Mouse (Mus musculus): ENCODE measurements at regions not wholly inside any gene's neighbourhood (a gene's known extent, or its start where the extent isn't known, plus 50 kb on each side); places are given as distances from the start of the nearest gene placed in this dataset.

DNA sequence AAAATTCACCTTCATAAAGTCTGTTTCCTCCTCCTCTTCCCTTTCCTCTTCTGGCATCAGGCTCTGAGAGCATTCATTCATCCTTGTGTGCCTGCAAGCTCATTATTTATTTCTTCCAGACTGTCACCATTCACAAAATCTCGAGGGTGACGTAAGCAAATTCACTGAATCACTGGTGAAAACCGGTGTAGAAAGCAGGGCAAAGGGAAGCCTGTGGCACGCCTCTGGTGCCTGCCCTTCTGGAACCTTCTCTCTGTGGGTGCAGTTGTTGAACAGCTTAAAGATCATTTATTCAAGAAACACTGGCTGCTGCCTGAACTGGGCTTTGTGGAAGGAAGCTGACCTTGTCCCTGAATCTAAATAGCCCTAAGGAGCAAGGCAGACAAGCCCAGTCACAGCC is 177.0 kb downstream of the Slc38a4 start:
- DNase-seq, result peak; percentile 19

DNA sequence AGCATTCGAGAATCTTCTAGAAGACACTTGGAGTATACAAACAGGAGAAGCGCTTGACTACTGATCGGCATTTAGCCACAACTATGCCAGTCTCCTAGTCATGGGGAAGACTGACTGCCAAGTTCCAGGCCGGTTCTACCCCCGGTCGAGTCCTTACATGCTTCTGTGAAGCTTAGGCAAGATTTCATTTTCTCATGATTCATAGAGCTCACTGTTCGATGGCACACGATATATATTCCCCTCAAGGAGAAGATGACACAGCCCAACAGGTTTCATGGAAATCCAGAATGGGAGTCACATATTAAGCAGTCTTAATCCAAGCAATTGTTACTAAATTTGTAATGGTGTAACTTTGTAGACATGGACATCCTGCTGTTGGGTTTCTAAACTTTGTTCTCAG is 177.8 kb downstream of the Slc38a4 start:
- DNase-seq, result no peak

DNA sequence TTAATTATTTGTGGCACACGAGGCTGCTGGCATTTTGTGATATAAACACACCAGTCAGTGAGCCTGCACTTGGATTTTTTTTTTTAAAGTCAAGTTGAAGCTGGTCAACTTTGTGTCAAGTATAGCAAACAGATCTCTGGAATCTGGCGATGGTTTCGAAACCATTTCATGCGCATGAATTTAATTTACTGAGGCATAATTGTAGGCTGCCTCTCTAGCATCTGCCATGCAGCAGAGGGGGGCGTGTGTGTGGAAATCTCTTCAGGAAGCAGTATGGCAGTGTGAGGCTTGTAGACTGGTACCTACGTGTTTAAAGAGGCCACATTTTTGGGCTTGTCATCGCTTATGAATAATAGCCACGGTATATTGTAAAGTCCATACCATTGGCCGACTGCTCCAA is 177.7 kb upstream of the Slc38a2 start:
- DNase-seq, result peak; percentile 33

DNA sequence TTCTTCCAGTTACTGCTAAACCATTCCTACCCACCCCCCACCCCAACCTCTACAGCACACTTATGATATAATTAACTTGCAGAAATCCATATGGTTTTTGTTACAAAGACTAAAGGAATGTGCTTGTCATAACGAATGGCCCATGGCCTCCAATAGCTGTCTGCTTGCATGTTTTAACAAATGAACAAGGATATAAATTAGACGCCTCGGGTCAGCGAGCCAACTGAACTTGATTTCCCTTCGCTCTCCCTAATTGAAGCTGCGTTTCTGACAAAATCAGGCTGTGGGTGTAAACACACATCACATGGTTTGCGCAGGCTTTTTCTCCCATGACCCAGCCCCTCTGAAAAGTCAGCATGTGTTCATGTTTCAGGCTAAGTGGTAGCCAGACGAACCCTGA is 174.6 kb upstream of the Slc38a2 start:
- peak; percentile 41 for DNase-seq

DNA sequence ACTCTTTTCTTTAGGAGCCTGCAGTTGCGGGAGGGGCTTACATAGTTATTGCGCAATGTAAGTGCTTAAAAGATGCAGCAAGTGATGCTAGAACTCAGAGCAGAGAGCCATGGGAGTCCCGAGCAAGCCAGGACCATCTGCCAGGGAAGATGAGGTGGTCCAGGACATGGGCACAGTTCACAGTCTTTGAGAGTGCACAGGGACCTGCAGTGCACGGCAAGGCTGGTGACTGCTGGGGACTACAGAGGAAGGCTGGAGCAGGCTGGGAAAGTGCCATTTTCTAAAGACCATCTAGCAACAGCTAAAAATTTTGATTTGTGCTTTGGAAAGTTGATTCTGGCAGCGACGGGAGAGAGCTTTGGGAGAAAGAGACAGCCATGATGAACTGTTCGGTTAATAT is 174.0 kb upstream of the Slc38a2 start:
- no peak for DNase-seq

DNA sequence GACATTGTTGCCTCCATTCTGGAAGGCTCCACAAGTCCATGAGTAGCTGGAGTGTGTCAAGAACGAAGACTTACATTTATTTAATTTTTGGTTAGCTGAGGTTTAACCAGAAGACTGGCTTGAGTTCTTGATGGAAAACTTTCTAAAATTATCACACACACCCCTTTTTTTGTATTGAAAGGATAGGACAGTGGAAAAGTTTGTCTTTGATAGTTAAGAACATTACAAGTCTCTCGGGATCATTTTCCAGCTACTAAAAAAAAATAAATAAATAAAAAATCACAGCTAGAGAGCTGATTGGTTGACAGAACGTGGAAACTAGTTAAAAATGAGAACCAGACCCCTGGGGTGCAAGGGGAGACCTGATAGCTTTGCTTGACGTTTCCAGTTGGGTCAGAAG is 173.6 kb upstream of the Slc38a2 start:
- no peak for DNase-seq

DNA sequence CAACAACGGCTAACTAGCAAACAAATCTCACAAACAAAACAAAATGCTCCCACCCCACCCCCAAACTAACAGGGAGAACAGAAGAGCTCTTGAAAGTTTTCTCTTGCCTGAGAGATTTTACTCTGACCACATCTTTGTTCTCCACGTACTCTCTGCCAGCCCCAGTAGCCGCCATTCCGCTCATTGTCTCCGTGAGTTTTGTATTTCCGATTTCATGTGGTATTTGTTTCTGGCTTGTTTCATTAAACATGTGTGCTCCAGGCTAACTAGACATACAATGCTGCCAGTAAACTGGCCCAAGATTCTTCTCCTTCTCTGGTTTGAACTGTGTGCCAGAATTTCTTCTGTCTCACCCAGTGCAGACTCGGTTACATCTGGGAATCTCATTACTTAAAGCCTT is 168.2 kb upstream of the Slc38a2 start:
- DNase-seq, result no peak

DNA sequence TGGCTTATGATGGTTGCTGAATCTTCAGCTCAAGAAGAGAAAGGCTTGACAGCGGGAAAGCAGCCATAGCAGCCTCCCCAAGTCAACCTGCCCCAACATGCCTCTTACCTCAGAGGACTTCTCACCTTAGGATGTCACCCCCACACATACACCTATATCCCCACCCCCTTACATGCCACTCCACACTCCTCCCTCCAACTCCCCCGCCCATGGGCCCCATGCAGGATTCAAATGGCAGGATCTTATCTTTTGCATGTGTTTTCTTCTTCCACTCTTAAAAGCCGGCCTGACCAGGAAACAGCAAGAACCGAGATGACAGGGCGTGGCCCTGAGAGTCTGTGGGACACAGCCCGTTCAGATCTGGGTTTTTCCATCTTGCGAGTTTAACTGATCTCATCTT is 166.4 kb upstream of the Slc38a2 start:
- DNase-seq, result no peak

DNA sequence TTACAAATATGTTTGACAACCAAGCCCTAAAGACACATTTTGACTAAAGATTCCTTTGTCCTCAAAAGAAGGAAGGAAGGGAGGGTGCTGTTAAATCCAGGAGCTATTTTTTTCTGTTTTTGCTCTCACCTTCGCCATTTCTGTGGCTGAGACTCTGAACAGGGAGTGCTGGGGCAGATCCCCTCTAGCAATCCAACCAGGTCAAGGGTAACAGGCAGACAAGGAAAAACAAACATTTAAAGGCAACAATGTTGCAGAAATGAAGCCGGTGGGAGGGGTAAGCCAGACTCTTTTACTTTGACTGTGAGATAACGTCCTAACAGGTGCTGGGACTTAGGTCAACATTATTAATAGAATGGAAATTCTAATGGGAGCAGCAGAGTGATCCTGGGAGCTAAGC is 158.2 kb upstream of the Slc38a2 start:
- DNase-seq, result no peak

DNA sequence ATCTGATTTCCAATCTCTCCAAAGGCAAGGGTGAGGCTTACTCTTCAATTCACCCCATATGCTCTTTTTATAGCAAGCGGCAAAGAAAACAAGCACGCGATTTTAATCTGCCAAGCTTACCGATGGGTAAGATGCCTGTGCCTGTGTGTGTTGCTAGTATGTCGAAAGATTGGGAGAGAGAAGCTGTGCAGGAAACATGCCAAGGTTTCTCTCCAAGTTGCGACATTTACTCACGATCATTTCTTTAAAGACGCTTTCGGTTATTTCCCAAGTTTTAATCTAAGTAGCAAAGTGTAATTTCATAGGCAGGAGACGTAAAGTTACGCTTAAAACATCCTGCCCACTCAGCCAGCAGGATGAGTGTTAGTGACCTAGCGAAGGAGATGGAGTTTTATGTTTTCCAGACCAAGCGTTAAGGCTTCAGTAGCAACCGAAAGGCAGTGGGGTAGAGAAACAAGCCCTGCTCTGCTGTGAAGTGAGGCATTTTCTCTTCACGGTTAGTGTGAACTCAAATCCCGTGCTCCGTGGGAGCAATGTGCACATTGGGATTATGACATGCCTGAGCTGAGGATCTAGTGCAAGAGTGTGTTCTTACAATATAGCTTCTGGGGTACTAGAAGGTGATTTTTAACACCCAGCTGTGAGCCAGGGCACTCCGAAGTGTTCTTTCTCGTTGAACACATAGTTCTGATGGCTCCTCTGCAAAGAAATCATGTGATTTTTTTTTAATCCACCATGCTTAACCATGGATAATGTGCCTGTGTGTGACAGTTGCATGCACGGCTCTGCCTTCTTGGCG is 152.6 kb upstream of the Slc38a2 start:
- no peak for DNase-seq

DNA sequence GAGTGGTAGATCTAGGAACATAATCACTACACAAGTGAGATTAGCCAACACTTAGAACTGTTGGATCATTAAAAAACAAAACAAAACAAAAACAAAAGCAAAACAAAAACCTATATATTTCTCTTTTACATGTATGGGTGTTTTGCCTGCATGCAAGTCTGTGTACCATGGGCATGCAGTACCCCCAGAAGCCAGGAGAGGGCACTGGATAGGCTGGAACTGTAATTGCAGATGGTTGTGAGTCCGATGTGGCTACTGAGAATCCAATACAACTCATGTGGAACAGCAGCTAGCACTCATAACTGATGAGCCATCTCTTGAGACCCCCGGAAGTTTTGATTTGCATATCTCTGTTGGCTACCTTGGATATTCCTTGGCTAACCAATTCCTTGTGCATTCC is 148.6 kb upstream of the Slc38a2 start:
- peak; percentile 26 for DNase-seq

DNA sequence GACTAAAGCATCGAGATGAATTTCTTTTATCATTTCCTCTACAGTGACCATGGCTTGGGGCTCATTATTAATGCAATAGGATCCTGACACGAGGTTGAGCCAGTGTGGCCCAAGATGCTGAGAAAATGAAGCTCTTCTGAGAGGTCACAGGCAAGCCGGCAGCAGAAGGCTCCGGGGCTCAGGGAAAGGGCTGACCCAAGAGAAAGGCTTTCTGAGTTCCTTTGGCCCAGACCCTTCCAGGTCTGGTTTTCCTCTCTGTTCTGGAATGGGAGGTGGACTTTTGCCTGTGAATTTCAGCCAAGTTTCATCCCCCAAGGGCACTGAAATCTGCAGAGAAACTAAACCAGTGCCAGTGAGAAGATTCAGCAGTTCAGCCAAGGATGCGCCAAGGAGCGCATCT is 145.7 kb upstream of the Slc38a2 start:
- DNase-seq, result no peak

DNA sequence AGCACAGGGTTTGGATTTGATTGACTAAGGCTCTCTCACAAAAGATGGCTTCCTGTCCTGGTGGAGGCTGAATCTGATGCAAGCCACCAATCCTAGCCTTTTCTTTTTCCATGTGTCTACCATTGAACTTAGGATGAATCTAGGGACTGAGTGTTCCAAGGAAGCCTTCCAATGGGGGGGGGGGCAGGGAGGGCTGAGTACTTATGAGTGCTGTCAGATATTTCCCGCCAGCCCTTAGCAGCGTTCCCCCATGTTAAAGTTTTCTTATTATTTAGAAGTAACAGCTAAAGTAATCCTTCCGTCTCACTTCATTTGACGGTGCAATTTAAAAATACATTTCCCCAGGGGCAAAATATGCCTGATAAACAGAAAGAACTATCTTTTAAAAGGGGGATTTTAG is 144.8 kb upstream of the Slc38a2 start:
- DNase-seq, result no peak

DNA sequence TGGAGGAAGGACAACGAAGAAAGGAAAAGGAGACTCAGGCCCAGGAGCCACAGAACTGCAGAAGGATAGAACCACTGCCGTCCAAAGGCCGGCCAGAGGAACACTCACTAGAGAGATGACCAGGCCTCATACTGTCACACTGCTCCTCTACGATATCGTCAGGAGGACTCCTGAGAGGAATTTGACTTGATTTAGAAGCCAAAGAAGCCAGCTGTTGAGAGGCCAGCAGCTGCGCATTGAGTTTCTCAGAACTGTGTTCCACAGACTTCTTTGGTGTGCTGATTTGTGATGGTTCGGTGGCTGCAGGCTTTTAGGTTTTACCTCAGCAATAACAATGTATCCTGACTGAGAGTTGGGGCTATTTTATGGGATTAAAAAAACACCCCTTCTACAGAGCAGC is 144.1 kb upstream of the Slc38a2 start:
- no peak for DNase-seq

DNA sequence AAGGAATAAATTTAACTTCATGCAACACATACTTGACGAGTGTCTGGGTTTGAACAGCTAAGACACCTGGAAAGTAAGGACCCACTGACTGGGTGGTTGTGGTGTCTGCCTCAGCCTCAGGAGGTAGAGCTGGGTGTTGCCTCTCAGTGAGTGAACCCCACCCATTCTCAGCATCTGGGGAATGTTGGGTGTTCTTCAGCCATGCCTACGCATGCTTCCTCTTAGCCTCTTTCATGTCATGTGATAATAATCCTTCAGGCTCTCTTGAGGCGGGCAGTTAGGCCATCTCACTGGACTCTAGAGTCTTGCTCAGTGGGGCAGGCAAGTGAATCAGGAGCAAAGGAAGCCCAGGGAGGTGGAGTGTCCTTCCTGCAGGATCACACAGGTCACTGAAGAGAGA is 143.4 kb upstream of the Slc38a2 start:
- DNase-seq, result no peak

DNA sequence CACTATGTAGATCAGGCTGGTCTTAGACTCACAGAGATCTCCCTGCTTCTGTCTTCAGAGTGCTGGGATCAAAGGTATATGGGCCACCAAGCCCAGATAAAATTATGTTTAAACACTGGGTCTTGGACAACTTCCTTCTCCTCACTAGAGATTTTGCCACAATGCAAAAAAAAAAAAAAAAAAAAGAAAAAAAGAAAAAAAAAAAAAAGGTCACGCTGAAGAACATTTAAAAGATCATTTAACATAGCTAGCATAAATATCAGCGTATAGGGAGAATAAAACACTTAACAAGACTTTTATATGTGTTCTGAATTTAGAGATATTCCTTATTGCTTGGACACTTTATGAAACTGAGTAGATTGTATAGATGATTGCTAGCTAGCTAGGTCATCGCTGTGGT is 137.1 kb upstream of the Slc38a2 start:
- DNase-seq, result no peak

DNA sequence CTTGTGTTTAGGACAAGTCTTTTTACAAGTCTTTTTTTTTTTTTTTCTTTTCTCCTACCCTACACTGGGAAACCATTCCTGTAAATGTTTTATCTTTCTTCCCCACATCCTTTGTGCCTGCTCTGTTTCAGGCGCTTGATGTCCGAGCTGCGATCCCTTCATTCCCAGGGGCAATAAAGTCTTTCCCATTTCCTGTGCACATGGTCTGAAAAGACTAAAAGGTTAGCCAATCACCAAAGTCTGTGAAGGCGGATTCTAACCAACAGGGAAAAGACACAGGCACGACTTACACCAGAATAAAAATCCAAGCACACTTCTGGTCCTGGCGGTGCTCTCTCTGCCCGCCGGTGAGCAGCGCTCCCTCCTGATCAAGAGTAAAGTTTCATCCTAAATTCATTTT is 135.3 kb upstream of the Slc38a2 start:
- DNase-seq, result no peak

DNA sequence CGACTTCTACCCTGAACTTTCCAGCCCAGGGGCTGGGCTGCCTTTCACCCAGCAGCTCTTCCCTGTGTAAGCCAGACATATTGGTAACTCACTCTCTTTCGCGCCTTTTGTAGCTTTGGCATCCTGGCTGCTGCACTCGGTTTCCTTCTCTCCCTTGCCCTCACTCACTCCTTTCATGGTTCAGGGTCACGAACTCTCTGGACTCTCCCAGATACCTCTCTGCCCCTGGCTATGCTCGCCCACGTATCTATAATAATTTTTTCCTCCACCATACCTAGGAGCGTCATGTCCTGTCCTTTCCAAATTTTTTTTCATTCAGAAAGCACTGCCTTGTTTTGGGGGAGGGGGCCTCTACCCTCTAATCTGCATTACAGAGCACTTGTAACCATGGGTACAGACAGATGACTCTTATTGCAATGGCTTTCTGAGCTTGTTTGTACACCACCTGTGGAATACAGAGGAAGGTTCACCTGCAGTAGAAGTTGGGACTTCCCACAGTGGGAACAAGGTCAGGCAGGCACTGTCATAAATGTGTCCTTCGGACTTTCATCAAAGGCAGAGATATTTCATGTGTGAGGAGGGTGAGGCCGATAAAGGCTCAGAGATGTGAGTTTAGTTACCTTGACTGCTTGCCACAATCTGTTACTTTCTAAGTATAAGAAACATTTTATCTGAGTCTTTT is 134.8 kb upstream of the Slc38a2 start:
- no peak for DNase-seq

DNA sequence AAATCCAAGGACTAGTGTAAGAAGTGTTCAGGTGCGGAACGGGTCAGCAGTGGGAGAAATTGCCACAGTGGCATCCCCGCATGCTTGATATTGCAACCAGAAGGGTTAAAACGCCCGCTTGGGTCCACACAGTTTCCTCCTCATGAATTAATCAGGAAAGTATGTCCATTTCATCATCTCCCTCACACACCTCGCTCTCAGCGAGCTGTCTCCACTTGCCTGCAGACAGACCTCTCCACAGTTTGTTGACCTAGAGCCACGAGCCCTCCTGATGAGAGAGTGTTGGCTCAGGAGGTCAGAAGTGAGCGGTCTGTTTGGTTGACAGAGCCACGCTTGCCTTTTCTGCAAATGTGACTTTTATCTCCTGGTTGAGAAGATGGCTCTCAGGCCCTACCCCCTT is 132.9 kb upstream of the Slc38a2 start:
- DNase-seq, result no peak

DNA sequence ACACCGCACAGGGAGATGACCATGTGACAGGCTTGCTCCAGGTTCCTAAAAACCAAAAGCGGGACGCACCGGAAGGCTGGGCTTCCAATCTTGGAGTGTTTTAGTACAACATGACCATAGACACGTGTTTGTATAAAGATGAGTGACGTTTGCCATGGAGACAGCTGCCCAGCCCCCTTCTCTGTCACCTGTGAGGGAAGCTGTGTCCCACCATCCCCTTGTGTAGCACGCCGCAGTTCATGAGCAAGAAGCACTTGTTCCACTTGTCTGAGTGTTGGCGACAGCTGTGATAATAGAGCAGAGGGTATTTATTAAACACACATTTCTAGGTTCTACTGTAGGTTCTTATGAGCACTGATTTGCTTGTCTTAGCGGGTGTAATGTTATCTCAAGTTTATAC is 131.7 kb upstream of the Slc38a2 start:
- DNase-seq, result no peak

DNA sequence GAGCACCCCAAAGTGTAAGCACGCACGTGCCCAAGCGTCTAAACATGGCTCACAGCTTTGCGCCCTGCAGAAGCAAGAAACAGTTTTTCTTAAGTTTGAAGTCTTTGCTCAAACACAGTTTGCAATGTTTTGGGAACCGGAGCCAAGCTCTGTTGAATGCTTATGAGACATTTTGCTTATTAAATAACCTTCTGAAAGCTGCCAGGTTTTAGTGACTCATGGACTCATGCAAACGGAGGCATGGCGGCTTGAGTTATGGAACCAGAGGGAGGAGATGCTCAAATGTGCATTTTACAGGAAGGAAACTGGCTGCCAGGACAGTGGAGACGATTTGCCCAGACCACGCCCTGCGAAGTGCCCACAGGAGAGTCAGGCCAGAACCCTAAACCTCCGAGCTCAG is 131.0 kb upstream of the Slc38a2 start:
- no peak for DNase-seq

DNA sequence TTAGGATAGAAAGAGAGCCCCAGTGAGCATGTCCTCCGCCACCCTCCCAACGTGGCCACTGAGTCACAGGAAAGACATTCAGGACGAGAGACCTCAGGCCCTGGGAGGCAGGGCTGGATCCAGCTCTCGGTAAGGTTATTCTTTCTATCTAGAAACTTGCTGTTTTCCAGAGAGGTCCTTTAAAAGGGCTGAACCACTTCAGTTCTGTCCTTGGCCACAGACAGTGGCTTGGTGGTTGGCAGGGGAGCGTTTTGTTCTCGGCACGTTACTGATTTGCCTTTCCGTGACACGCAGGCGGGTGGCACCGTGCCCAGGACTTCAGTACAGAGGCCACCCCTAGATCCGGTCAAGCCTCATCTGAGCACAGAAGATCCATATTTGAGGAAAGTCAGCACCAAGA is 130.4 kb upstream of the Slc38a2 start:
- no peak for DNase-seq

DNA sequence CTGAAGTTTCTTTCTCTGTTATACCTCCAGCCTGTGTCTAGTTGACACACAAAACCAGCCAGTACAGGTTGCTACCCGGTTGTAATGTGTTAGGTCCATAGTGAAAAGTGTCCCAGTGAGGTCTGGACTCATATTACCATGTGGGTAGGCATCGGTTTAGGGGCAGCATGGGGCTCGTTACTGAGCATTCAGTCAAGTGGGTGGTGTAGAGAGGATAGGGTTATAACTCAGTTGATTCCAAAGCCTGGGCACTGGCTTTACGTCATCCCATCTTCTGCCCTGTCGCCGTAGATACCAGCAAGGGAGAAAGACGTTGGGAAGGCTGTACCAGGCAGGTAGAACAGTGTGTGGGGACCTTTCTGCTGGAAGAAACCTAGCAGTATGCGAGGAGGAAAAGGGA is 129.2 kb upstream of the Slc38a2 start:
- DNase-seq, result no peak

DNA sequence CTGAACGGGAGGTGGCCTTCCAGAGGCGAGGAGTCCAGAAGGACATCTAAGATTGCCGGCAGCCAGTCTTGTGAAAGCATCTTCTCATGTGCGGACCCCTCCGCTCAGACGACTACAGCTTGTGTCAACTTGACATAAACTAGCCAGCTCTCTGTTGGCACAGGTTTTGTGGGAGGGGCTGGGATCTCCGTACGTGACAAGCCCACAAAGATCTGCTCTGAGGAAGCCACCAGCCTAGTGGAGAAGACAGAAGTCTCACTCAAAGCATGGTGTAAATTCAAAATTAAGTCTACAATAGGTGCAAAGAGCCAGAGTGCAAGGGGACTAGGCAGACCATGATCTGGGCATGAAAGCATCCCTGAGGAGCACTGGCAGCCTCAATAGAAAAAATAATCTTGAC is 128.4 kb upstream of the Slc38a2 start:
- no peak for DNase-seq

DNA sequence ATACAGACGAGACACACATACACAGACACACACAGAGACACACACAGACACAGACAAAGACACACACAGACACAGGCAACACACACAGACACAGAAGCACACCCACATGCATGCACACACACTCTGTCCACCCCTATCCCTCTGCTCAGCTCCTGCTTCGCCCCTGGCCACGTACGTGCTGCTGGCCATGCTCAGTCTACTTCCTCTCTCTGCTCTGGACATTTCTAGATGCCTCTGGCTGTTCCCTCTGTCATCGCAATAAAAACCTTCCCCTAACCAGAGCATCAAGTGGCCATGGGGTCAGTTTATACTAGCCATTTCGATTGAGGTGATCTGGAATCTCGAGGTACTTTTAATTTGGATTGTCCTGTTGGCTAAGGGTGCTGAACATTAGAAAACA is 118.9 kb upstream of the Slc38a2 start:
- no peak for DNase-seq

Measured in retina, postnatal 1 day (tissue).